Mouse (Mus musculus) midbrain, postnatal 0 days (tissue): ENCODE results near the gene Stk24. TPM values are rescaled to one million over a fixed set of nuclear protein-coding genes. Genes with fewer than 3 reads are reported as not detected.
A peak's percentile ranks its signal among the peaks of the same experiment; 100 is the strongest.

Source experiments
- ATAC-seq: fragments of 200-750 bp; cut with Nextera tagmentation; 2 replicates; pipeline ENCODE4 v1.8.0; 2017; ENCODE audit warnings: moderate number of reproducible peaks, mild to moderate bottlenecking, moderate TSS enrichment, moderate library complexity; ENCODE audit not compliant: low FRiP score
- DNase-seq: peaks from one replicate; pipeline ENCODE4 v3.0.0-alpha.2; 2015; ENCODE audit warnings: low spot score
- H3K27ac ChIP-seq: fragments of 300-500 bp; sonication (generic); 2 replicates; pipeline ENCODE4 v1.5.1; 2014; ENCODE audit warnings: low read depth, mild to moderate bottlenecking, low read length, mixed read lengths
- H3K27me3 ChIP-seq: fragments of 300-500 bp; sonication (generic); 2 replicates; pipeline ENCODE4 v1.6.1; 2014; ENCODE audit warnings: low read length, control low read depth, mixed read lengths; ENCODE audit not compliant: insufficient read depth
- H3K36me3 ChIP-seq: fragments of 300-500 bp; sonication (generic); 2 replicates; pipeline ENCODE4 v1.6.1; 2014; ENCODE audit warnings: low read length, control low read depth, mixed read lengths; ENCODE audit not compliant: insufficient read depth
- H3K4me1 ChIP-seq: fragments of 300-500 bp; sonication (generic); 2 replicates; pipeline ENCODE4 v1.6.1; 2014; ENCODE audit warnings: mild to moderate bottlenecking, control low read depth, antibody characterized with exemption, low read length, mixed read lengths; ENCODE audit not compliant: insufficient read depth
- H3K4me2 ChIP-seq: fragments of 300-500 bp; sonication (generic); 2 replicates; pipeline ENCODE4 v1.6.1; 2014; ENCODE audit warnings: low read depth, mild to moderate bottlenecking, low read length, mixed read lengths; ENCODE audit not compliant: poor library complexity, severe bottlenecking
- H3K4me3 ChIP-seq: fragments of 300-500 bp; sonication (generic); 2 replicates; pipeline ENCODE4 v1.5.1; 2014; ENCODE audit warnings: low read depth, mild to moderate bottlenecking, low read length, moderate library complexity
- H3K9ac ChIP-seq: fragments of 300-500 bp; sonication (generic); replicated peaks from 2 replicates; pipeline ENCODE4 v1.6.1; 2014; ENCODE audit warnings: mild to moderate bottlenecking, low read length, moderate library complexity, mixed read lengths; ENCODE audit not compliant: poor library complexity, severe bottlenecking
- H3K9me3 ChIP-seq: fragments of 300-500 bp; sonication (generic); 2 replicates; pipeline ENCODE4 v1.6.1; 2016; ENCODE audit warnings: low read length, control low read depth
- CTCF ChIP-seq: IDR thresholded peaks from 2 replicates; pipeline ENCODE4 v1.5.1; 2016; ENCODE audit warnings: antibody characterized with exemption, mild to moderate bottlenecking
- WGBS: fragments of 180-500 bp; shearing (Covaris S2); extraction: QIAGEN DNeasy Blood & Tissue Kit; methylation state at CpG from one replicate; pipeline ENCODE4 v1.1.7; 2014; 5-methylcytosine and 5-hydroxymethylcytosine counted together
- polyA plus RNA-seq: library from polyadenylated mRNA; unstranded; fragments of >200 nt; fragmentation: Nextera tagmentation; extraction: Ambion mirVana; gene quantifications from 2 replicates; pipeline ENCODE4 v1.2.1, GENCODE M21; 2015
- total RNA-seq: library from RNA; depleted of rRNA; stranded (reverse); fragments of >200 nt; gene quantifications from 2 replicates; pipeline ENCODE4 v1.2.3, GENCODE M21; 2014; rRNA removed

Gene Stk24
- total and polyA plus RNA-seq, 2 experiments from 2014 or later, result 12.8 to 19.5 TPM

DNA sequence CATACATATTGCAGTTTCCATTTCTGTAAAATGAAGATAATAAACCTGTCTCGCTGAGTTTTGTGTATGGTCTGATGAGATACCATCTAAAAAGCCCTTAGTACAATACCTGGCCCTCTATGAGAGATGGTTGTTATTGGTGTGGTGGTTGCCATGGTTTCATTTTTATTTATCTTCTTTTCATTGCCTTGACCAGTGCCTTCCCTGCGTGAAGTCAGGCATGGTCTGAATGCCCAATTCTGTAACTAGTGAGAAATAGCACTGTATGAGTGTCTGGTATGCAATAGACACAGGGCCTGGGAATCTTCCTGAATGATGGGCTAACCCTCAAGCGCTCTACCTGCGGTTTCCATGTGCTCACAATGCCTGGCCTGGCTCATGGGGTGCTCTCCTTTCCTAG is 143.1 kb downstream of the Stk24 start:
- WGBS, result 65% methylated on average over 4 of the region's 4 CpGs
- no peaks in the 10 kb centered on the region for H3K4me1 ChIP-seq
- no peak for TF ChIP-seq CTCF
- no peak overlapping the region for H3K9ac ChIP-seq
- H3K27me3 ChIP-seq, result no peaks in the 10 kb centered on the region
- no peak overlapping the region for H3K4me3 ChIP-seq
- peaks cover 34% of the 10 kb centered on the region for H3K36me3 ChIP-seq
- H3K9me3 ChIP-seq, result no peaks in the 10 kb centered on the region
- no peak overlapping the region for H3K4me2 ChIP-seq
- 0 out of 2 replicates have a peak, but pooled peaks have one; percentile 20 for ATAC-seq
- H3K27ac ChIP-seq, result 0 out of 2 replicates have a peak overlapping the region, but pooled peaks have one; percentile 1
- no peak for DNase-seq

Other genes with a start within 250 kb of the Stk24 start
- 0.05 TPM in 1 of 2 replicates, not detected in the other for gene Slc15a1, start 125.2 kb upstream of the Stk24 start, total RNA-seq
- gene Slc15a1, start 125.2 kb upstream of the Stk24 start, polyA plus RNA-seq, result 0.06 and 0.12 TPM in 2 replicates